Mouse (Mus musculus): ENCODE data around the gene Haspin. TPM values are rescaled to one million over a fixed set of nuclear protein-coding genes. Genes with fewer than 3 reads are reported as not detected.

The Haspin gene
- polyA plus RNA-seq, 1 experiment from 2014 or later = 4.0 TPM

DNA sequence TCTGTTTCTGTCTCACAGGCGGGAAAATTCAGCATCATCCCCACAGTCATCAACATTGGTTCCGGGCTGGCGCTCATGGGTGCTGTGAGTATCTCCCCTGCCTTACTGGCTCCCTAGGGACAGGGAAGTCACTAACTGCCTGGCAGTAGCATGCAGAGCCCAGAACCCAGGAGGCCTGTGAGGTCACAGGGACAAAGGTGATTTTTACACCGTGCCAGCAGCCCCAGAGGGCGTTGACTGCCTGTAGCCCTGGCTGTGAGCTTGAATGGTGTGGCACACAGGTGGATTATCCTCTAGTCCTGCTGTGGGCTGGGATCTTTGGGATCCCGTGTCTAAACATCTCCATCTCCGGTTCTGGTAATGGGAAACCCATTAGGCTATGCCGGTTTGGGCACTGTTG lies 30.0 kb upstream of the Haspin start:
- Histone ChIP-seq H3K4me2 (no peak overlapping the region), H3K36me3 (no peaks in the 10 kb centered on the region), H3K27ac (replicated peaks) (no peak overlapping the region), H3K9ac (no peak overlapping the region), H3K9me3 (no peaks in the 10 kb centered on the region), H3K4me1 (replicated peaks) (peaks cover 5% of the 10 kb centered on the region; the same call in 1 of the 2 replicates), H3K4me3 (no peak overlapping the region), H3K27me3 (no peaks in the 10 kb centered on the region)
- 85% methylated on average over 8 of the region's 8 CpGs for WGBS
- no peak for ATAC-seq (ENCODE audit: low FRiP score, low read depth)

DNA sequence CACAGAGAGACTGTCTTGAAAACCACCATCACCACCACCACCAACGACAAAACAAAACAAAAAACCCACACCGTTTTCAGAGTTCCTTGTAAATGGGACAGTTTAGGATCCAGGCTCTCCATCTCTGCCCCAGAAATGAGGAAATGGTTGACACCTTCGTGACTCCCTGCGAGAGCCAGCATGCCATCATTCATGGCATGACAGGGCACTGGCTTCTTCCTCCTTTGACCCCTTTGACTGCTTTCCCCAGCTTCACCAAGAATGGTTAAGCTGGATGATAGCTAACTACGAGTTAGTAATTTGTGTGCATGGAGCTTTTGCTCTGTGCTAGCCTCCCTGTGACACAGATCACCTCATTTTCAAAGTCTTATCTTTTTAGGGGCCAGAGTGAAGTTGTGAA lies 24.2 kb upstream of the Haspin start:
- peaks cover 16% of the 10 kb centered on the region; the same call in 1 of the 2 replicates for H3K27me3 ChIP-seq
- H3K9ac ChIP-seq = no peak overlapping the region
- WGBS = 67% methylated on average over 5 of the region's 5 CpGs
- no peak overlapping the region for H3K27ac ChIP-seq (replicated peaks)
- no peak overlapping the region for H3K4me3 ChIP-seq
- H3K4me1 ChIP-seq (replicated peaks) = peaks cover 14% of the 10 kb centered on the region
- no peak overlapping the region for H3K4me2 ChIP-seq
- ATAC-seq (ENCODE audit: low FRiP score, low read depth) = no peak
- H3K36me3 ChIP-seq = no peaks in the 10 kb centered on the region
- no peaks in the 10 kb centered on the region for H3K9me3 ChIP-seq

DNA sequence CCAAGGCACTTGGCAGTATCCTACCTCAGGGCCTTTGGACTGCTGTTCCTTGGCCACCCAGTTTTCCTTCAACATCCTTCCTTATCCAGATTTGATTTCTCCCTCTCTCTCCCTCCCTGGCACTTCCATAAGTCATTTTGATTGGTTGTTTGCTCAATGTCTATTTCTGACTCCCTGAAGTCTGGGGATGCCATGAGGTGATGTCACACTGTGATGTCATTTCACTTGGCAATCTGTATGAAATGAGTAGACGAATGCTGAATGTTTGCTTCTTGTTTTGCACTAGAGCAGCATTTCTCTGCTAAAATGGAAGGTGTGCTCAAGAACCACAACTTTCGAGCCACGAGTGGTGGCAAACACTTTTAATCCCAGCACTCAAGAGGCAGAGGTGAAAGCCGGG lies 23.5 kb upstream of the Haspin start:
- 93% methylated on average over 4 of the region's 4 CpGs for WGBS
- H3K4me2 ChIP-seq = no peak overlapping the region
- H3K4me3 ChIP-seq = no peak overlapping the region
- ATAC-seq (ENCODE audit: low FRiP score, low read depth) = no peak
- no peak overlapping the region for H3K27ac ChIP-seq (replicated peaks)
- no peaks in the 10 kb centered on the region for H3K36me3 ChIP-seq
- H3K9ac ChIP-seq = no peak overlapping the region
- H3K9me3 ChIP-seq = no peaks in the 10 kb centered on the region
- peaks cover 14% of the 10 kb centered on the region for H3K4me1 ChIP-seq (replicated peaks)
- H3K27me3 ChIP-seq = peaks cover 16% of the 10 kb centered on the region; the same call in 1 of the 2 replicates

DNA sequence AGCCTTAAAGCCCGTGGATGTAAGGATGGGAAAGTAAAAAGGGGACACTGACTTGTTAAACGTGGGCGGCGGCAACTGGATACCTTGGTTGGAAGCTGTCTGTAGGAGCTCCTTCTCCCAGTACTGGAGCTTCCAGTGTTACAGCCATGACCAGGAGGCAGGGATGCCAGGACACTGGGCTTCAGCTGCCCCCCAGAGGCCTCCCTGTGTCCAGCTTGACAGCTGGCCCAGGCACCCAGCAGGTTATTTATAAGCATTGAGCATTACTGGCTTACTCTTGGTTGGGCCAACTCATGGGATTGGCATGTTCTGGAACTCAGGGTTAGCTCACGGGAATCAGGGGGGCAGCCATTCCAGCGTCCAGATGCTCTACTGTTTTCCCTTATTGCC lies 22.7 kb upstream of the Haspin start:
- peaks cover 14% of the 10 kb centered on the region for H3K4me1 ChIP-seq (replicated peaks)
- H3K9ac ChIP-seq = 0 out of 2 replicates have a peak overlapping the region, but pooled peaks have one; percentile 49
- H3K4me3 ChIP-seq = peak overlapping the region; percentile 47
- H3K36me3 ChIP-seq = no peaks in the 10 kb centered on the region
- H3K27me3 ChIP-seq = peaks cover 16% of the 10 kb centered on the region; the same call in 1 of the 2 replicates
- H3K4me2 ChIP-seq = peak overlapping the region; percentile 93
- H3K27ac ChIP-seq (replicated peaks) = no peak overlapping the region
- 32% methylated on average over 6 of the region's 6 CpGs for WGBS
- ATAC-seq (ENCODE audit: low FRiP score, low read depth) = no peak
- no peaks in the 10 kb centered on the region for H3K9me3 ChIP-seq

DNA sequence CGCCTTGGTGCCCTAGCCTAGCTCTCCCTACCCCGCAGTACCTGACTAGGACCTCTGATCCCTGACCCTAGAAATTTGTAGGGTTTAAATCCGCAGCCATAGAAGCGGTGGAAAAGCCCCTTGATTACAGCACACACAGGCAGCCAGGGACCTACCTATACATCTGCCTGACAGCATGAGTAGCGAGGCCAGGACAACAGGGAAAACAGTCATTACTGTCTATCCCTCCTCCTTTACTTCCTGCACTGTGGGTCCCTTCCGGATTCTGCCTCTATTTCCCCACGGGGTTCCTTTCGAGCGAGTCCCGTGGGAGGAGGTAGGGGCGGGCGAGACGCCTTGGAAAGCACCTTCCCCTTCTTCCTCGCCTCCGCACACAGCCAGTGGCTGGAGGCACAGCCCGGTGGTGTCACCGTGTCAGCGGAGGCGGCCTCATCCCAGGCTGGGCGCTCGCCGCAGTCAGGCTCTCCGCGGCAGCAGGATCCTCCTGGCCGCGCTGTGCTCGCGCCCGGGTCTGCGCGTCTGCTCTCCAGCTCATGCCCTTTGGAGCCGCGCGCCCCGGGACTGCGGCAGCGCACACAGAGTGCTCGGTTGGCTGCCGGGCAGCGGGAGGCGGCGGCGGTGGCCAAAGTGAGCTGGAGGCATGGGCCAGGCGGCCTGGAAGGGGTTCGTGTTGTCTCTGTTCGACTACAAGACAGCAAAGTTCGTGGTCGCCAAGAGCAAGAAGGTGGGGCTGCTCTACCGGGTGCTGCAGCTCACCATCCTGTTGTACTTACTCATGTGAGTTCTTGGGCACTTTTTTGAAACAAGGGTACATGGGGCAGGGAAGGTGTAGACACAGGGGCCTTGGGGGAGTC lies 22.1 kb upstream of the Haspin start, which contains the start of gene P2rx5:
TSS of gene P2rx5 (plus strand) at position 465 of the 854 bp plus-strand sequence.
- Histone ChIP-seq H3K9ac (peak within 1 kb of the TSS; percentile 49), H3K36me3 (no peaks in the 10 kb centered on the region), H3K27me3 (peaks cover 16% of the 10 kb centered on the region; the same call in 1 of the 2 replicates), H3K4me3 (peak within 1 kb of the TSS; percentile 47), H3K9me3 (no peaks in the 10 kb centered on the region), H3K27ac (replicated peaks) (no peak within 1 kb of the TSS), H3K4me2 (peak within 1 kb of the TSS; percentile 93), H3K4me1 (replicated peaks) (peaks cover 14% of the 10 kb centered on the region)
- 3% methylated on average over 49 of the region's 49 CpGs for WGBS
- ATAC-seq (ENCODE audit: low FRiP score, low read depth) = peak; percentile 79; the same call in 1 of the 2 replicates

DNA sequence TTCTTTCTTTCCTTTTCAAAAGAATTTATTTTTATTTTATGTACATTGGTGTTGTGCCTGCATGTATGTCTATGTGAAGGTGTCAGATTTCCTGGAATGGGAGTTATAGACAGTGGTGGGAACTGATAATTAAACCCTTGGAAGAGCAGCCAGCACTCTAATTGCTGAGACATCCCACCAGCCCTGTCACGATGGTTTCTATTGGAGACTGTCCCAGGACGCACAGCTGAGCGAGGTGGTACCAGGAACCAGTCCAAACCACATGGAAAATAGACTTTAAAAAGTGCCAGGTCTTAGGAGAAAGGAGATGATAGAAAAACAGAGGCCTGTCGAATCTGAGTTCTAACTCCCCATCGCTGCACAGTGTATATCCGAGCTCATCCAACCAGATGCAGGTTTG lies 17.0 kb upstream of the Haspin start:
- no peak overlapping the region for H3K9ac ChIP-seq
- no peak overlapping the region for H3K4me2 ChIP-seq
- no peak for ATAC-seq (ENCODE audit: low FRiP score, low read depth)
- no peaks in the 10 kb centered on the region for H3K36me3 ChIP-seq
- H3K9me3 ChIP-seq = no peaks in the 10 kb centered on the region
- peaks cover 4% of the 10 kb centered on the region; the same call in 1 of the 2 replicates for H3K4me1 ChIP-seq (replicated peaks)
- H3K4me3 ChIP-seq = no peak overlapping the region
- no peak overlapping the region for H3K27ac ChIP-seq (replicated peaks)
- WGBS = 79% methylated on average over 6 of the region's 6 CpGs
- peaks cover 5% of the 10 kb centered on the region; the same call in 1 of the 2 replicates for H3K27me3 ChIP-seq

DNA sequence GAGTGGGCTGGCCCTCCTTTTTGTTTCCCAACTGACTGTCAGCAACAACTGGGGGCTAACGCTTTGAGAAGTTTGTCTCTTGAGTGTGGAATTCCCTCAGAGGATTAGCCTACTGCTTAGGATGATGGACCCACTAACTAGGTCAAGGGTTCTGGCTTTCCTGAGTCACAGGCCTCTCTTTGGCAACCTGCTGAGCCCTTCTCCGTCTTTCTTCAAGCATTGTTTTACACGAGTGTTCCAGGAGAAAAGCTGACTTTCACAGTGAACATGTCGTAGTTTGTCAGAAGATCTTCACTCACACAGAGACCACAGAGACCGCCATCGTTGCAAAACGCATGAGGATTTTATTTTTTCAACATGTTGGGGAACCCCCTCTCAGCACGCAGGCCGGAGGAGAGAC lies 10.1 kb upstream of the Haspin start:
- H3K4me2 ChIP-seq = no peak overlapping the region
- 78% methylated on average over 9 of the region's 9 CpGs for WGBS
- no peaks in the 10 kb centered on the region for H3K36me3 ChIP-seq
- no peak overlapping the region for H3K9ac ChIP-seq
- H3K27ac ChIP-seq (replicated peaks) = no peak overlapping the region
- no peaks in the 10 kb centered on the region for H3K4me1 ChIP-seq (replicated peaks)
- H3K27me3 ChIP-seq = no peaks in the 10 kb centered on the region
- H3K9me3 ChIP-seq = no peaks in the 10 kb centered on the region
- no peak overlapping the region for H3K4me3 ChIP-seq
- ATAC-seq (ENCODE audit: low FRiP score, low read depth) = no peak

DNA sequence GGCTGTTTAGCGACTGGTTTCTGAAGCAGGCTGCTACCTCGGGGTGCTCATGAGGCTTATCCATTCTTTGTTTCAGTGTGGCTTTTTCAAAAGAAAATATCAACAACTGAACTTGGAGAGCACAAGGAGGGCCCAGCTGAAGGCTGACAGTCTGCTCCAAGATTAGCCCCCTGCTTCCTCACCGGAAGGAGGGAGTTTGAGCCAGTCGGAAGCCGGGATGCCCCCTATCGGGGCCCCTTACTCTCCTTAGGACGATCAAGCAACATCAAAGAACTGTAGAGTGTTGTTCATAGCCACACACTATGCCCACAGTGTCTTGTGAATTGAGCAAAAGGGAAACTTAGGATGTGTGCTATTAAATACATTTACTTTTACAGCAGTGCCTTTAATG lies 8.9 kb upstream of the Haspin start:
- 56% methylated on average over 7 of the region's 7 CpGs for WGBS
- Histone ChIP-seq H3K4me1 (replicated peaks) (no peaks in the 10 kb centered on the region), H3K9me3 (no peaks in the 10 kb centered on the region), H3K9ac (no peak overlapping the region), H3K4me3 (no peak overlapping the region), H3K27ac (replicated peaks) (no peak overlapping the region), H3K4me2 (no peak overlapping the region), H3K27me3 (no peaks in the 10 kb centered on the region), H3K36me3 (no peaks in the 10 kb centered on the region)
- no peak for ATAC-seq (ENCODE audit: low FRiP score, low read depth)

DNA sequence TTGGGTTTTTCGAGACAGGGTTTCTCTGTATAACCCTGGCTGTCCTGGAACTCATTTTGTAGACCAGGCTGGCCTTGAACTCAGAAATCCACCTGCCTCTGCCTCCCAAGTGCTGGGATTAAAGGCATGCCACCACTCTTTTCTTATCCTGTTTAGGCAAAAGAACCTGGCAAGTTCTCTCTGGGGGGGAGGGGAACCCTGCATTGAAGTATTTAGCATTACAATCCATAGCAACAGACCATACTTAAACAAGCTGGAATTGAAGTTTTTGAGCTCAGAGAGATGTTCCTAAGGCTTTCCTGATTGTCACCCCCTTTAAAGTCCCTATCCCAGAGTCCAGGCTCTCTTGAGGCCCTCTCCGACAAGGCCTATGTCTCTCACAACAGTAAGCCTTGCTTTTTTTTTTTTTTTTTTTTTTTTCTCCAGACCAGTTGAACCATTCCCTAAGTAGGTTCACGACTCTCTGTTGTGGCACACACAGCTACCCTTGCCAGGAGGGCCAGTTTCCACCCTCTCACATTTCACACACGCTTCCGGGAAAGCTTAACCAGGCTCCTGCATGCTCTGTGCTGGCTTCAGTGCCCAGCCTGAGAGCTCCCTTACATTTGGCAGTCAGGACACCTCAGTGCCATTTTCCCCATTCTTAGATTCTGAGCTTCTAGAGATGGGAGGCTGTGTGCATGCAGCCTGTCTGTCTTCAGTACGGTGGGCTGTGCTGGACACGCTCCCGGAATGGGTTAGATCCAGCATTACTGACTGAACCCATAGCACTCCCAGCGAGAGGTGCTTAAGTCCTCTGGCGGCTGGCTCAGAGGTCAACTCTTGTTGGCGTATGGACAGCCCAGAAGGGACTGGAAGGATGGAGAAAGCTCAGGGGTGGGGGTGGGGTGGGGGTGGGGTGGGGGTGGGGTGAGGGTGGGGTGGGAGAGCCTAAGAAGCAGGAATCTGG lies 8.2 kb upstream of the Haspin start:
- H3K36me3 ChIP-seq = no peaks in the 10 kb centered on the region
- no peak overlapping the region for H3K9ac ChIP-seq
- no peaks in the 10 kb centered on the region for H3K4me1 ChIP-seq (replicated peaks)
- WGBS = 58% methylated on average over 11 of the region's 11 CpGs
- no peak overlapping the region for H3K27ac ChIP-seq (replicated peaks)
- no peak overlapping the region for H3K4me3 ChIP-seq
- no peaks in the 10 kb centered on the region for H3K27me3 ChIP-seq
- no peaks in the 10 kb centered on the region for H3K9me3 ChIP-seq
- ATAC-seq (ENCODE audit: low FRiP score, low read depth) = no peak
- no peak overlapping the region for H3K4me2 ChIP-seq

DNA sequence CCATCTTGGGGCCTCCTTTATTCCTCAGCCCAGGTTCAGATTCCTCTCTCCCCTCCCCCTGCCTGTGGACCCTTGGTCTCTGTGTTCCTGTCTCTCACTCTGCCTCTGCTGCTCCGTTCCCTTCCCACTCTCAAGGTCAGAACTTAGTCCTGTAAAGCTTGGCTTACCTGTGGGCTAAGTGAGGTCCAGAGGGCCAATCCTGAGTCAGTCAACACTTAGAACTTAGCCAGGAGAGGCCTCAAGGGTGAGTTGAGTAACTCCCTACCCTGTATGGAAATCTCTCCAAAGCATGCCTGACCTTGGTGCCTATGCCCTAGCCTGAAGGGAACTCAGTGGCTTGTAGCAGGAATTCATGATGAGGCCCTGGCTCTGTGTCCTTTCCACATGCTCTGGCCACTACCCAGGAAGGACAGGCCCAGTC lies 6.2 kb upstream of the Haspin start:
- WGBS = 63% methylated on average over 1 of the region's 1 CpGs
- H3K4me1 ChIP-seq (replicated peaks) = no peaks in the 10 kb centered on the region
- H3K36me3 ChIP-seq = no peaks in the 10 kb centered on the region
- no peak overlapping the region for H3K4me3 ChIP-seq
- no peaks in the 10 kb centered on the region for H3K27me3 ChIP-seq
- ATAC-seq (ENCODE audit: low FRiP score, low read depth) = no peak
- H3K9ac ChIP-seq = no peak overlapping the region
- no peak overlapping the region for H3K4me2 ChIP-seq
- H3K9me3 ChIP-seq = no peaks in the 10 kb centered on the region
- no peak overlapping the region for H3K27ac ChIP-seq (replicated peaks)

DNA sequence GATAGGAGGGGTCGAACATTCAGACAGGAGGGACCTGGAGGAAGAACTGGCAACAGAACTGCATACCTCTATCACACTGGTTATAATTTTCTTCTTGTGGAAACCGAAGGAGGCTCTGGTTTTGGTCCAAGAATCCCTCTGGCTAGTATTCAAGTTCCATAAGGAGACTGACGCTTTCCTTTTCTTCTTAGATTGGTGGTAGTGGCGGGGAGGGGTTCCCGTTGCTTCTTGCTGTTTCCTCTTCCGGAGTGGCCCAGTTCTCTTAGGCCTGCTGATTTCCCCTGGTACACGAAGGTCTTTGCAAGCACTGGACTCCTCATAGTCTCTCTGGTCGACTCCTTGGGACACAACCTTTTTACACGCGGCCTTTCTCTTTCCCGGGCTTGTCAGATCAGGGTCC lies 978 bp downstream of the Haspin start:
- Histone ChIP-seq H3K27ac (replicated peaks) (no peak overlapping the region), H3K4me3 (peak overlapping the region; percentile 85), H3K4me2 (peak overlapping the region; percentile 93), H3K36me3 (no peaks in the 10 kb centered on the region), H3K9ac (peak overlapping the region; percentile 48), H3K9me3 (no peaks in the 10 kb centered on the region), H3K27me3 (no peaks in the 10 kb centered on the region), H3K4me1 (replicated peaks) (peaks cover 14% of the 10 kb centered on the region)
- WGBS = 39% methylated on average over 11 of the region's 11 CpGs
- ATAC-seq (ENCODE audit: low FRiP score, low read depth) = no peak

DNA sequence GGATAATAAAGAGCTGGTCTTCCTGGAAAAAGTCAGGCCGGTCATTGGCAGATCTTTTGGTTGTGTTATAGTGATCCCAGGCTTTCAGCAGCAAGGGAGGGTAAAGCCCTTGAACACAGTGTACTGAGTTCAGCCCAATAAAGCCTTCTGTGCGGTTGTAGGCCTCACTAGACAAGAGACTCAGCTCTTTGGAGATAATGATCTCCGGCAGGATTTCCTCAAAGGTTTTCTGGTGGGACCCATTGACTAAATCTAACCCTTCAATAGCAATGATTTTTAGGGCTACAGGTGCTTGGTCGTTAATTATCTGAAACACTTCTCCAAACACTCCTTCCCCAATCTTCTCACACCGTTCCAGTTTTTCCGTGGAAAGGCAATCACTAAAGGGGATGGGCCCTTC lies 1.5 kb downstream of the Haspin start:
- H3K27me3 ChIP-seq = no peaks in the 10 kb centered on the region
- H3K4me3 ChIP-seq = peak overlapping the region; percentile 85; the same call in 1 of the 2 replicates
- H3K27ac ChIP-seq (replicated peaks) = no peak overlapping the region
- WGBS = 91% methylated on average over 6 of the region's 6 CpGs
- ATAC-seq (ENCODE audit: low FRiP score, low read depth) = no peak
- peaks cover 14% of the 10 kb centered on the region for H3K4me1 ChIP-seq (replicated peaks)
- H3K36me3 ChIP-seq = no peaks in the 10 kb centered on the region
- H3K9me3 ChIP-seq = no peaks in the 10 kb centered on the region
- peak overlapping the region; percentile 93 for H3K4me2 ChIP-seq
- no peak overlapping the region for H3K9ac ChIP-seq

Data from hindbrain, embryonic 15.5 days (tissue).